Mouse (Mus musculus): ENCODE results near the gene Islr2. TPM values are rescaled to one million over a fixed set of nuclear protein-coding genes. Genes with fewer than 3 reads are reported as not detected.

Gene Islr2
- polyA plus RNA-seq, 1 experiment from 2014 or later = 1.5 TPM

DNA sequence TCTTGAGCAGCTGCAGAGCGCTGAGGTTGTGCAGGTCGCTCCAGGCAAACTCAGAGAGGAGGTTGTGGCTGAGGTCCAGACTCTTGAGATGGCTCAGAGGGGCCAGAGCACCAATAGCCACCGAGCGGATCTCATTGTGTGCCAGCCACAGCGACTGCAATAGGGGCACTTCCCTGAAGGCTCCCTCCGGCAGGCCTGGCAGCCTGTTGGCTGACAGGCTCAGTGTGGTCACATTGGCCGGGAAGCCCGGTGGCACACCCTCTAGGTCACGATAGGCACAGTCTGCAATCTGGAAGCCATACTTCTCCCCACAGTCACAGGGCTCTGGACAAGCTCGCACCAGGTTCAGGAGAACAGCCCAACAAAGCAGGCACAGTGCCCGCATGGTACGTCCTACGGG, 46.3 kb downstream of the Islr2 start:
- Histone ChIP-seq H3K9ac (peak overlapping the region; percentile 48; the same call in 1 of the 2 replicates), H3K4me1 (peaks cover 74% of the 10 kb centered on the region), H3K36me3 (no peaks in the 10 kb centered on the region), H3K27me3 (no peaks in the 10 kb centered on the region), H3K9me3 (no peaks in the 10 kb centered on the region), H3K27ac (peak overlapping the region; percentile 98), H3K4me3 (peak overlapping the region; percentile 38), H3K4me2 (peak overlapping the region; percentile 74)
- WGBS = 53% methylated on average over 13 of the region's 13 CpGs
- no peak for ATAC-seq (ENCODE audit: insufficient number of reproducible peaks, low FRiP score, low TSS enrichment, low read depth)

- peak overlapping the region; percentile 29; the same call in 1 of the 2 replicates for H3K9ac ChIP-seq
- 75% methylated on average over 22 of the region's 22 CpGs for WGBS
- peaks cover 79% of the 10 kb centered on the region for H3K4me1 ChIP-seq
- H3K27ac ChIP-seq = peak overlapping the region; percentile 98
- no peaks in the 10 kb centered on the region for H3K36me3 ChIP-seq
- no peak for ATAC-seq (ENCODE audit: insufficient number of reproducible peaks, low FRiP score, low TSS enrichment, low read depth)
- H3K4me2 ChIP-seq = peak overlapping the region; percentile 74
- no peaks in the 10 kb centered on the region for H3K27me3 ChIP-seq
- no peaks in the 10 kb centered on the region for H3K9me3 ChIP-seq
- peak overlapping the region; percentile 38 for H3K4me3 ChIP-seq
Measured at GRCm38 (mm10) chr9:58156819-58157560, 47.1 kb downstream of the Islr2 start.

DNA sequence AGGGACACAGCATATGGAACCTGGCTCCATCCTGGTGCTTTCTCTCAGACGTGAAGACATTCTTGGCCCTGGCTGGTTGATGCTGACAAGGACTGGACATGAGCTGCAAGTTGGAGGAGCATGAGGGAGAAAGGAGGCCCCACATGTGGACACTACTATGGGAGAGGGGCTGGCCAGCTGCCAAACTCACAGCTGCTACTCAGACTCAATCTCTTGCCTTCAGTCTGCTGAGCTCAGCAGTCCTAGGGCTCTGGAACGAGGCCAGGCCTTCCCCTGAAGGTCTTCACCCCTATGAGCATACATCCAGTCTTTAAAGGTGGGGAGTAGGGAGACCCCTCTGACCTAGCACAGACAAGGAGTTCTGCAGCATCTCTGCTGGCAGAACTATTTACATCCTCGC, 48.8 kb downstream of the Islr2 start:
- H3K4me2 ChIP-seq = peak overlapping the region; percentile 74
- no peaks in the 10 kb centered on the region for H3K9me3 ChIP-seq
- H3K27ac ChIP-seq = peak overlapping the region; percentile 28; the same call in 1 of the 2 replicates
- peaks cover 77% of the 10 kb centered on the region for H3K4me1 ChIP-seq
- no peak overlapping the region for H3K9ac ChIP-seq
- H3K27me3 ChIP-seq = no peaks in the 10 kb centered on the region
- H3K36me3 ChIP-seq = no peaks in the 10 kb centered on the region; the same call in 1 of the 2 replicates
- 26% methylated on average over 3 of the region's 3 CpGs for WGBS
- 0 out of 2 replicates have a peak overlapping the region, but pooled peaks have one; percentile 12 for H3K4me3 ChIP-seq
- ATAC-seq (ENCODE audit: insufficient number of reproducible peaks, low FRiP score, low TSS enrichment, low read depth) = no peak

GRCm38 (mm10) chr9:58153095-58153494, 51.0 kb downstream of the Islr2 start:
- no peaks in the 10 kb centered on the region for H3K27me3 ChIP-seq
- H3K9me3 ChIP-seq = no peaks in the 10 kb centered on the region
- ATAC-seq (ENCODE audit: insufficient number of reproducible peaks, low FRiP score, low TSS enrichment, low read depth) = no peak
- peak overlapping the region; percentile 87 for H3K27ac ChIP-seq
- no peaks in the 10 kb centered on the region; the same call in 1 of the 2 replicates for H3K36me3 ChIP-seq
- H3K4me2 ChIP-seq = peak overlapping the region; percentile 19
- H3K4me1 ChIP-seq = peaks cover 62% of the 10 kb centered on the region
- no peak overlapping the region for H3K4me3 ChIP-seq
- no peak overlapping the region for H3K9ac ChIP-seq
- WGBS = 59% methylated on average over 3 of the region's 3 CpGs

DNA sequence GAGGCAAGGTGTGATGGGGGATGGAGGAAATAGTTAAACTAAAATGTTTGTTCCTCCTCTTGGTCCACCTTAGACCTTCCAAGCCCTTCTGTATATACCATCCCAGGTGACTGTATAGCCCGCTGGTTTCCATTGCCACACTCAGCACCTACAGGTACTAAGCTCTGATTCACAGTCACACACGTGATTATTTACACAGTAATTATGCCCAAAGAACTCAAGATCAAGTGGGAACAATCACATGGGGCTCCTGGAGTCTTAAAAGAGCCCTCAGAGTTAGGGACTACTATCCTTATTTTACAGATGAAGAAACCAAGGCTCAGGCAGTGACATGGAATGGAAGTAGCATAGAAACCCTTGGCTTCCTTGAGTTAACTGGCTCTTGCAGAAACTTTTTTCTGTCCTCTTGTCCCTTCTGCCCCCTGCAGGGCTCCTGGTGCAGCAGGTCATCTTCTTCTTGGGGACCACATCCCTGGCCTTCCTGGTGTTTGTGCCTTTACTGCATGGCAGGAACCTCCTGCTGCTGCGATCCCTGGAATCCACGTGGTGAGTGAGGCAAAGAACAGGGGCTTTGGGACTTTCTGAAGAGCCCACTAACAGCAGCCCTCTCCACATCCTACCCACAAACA, 53.3 kb downstream of the Islr2 start:
- H3K27me3 ChIP-seq = no peaks in the 10 kb centered on the region
- H3K4me1 ChIP-seq = peaks cover 50% of the 10 kb centered on the region
- H3K27ac ChIP-seq = no peak overlapping the region
- no peak overlapping the region for H3K4me3 ChIP-seq
- ATAC-seq (ENCODE audit: insufficient number of reproducible peaks, low FRiP score, low TSS enrichment, low read depth) = no peak
- H3K4me2 ChIP-seq = no peak overlapping the region
- H3K9me3 ChIP-seq = no peaks in the 10 kb centered on the region
- 72% methylated on average over 4 of the region's 4 CpGs for WGBS
- H3K9ac ChIP-seq = no peak overlapping the region
- no peaks in the 10 kb centered on the region; the same call in 1 of the 2 replicates for H3K36me3 ChIP-seq

DNA sequence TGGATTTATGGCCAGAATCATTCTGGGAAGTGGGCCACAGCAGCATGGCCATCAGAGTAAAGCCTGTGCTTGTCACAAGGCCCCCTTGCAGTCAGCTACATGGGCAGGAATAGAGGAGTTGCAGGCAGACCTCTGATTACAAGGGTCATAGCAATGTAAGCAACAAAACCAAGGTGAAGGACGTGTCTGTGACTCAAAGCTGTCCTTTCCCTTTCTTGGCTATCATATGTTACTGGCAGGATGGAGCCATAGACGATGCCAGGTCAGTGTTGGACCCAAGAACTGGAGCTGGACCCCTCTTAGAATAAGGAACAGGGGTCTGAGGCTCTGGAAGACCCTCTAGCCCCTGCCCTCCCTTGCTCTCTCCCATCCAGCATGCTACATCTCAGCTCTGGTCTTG, 55.3 kb downstream of the Islr2 start:
- no peaks in the 10 kb centered on the region for H3K9me3 ChIP-seq
- no peak overlapping the region for H3K27ac ChIP-seq
- WGBS = 66% methylated on average over 2 of the region's 2 CpGs
- no peak overlapping the region for H3K9ac ChIP-seq
- H3K27me3 ChIP-seq = no peaks in the 10 kb centered on the region
- H3K36me3 ChIP-seq = no peaks in the 10 kb centered on the region; the same call in 1 of the 2 replicates
- no peak overlapping the region for H3K4me2 ChIP-seq
- ATAC-seq (ENCODE audit: insufficient number of reproducible peaks, low FRiP score, low TSS enrichment, low read depth) = no peak
- H3K4me1 ChIP-seq = peaks cover 39% of the 10 kb centered on the region
- no peak overlapping the region for H3K4me3 ChIP-seq

Small RNA genes within 50 kb of the gene (microRNA-seq; reads per million reads assigned to microRNA genes)
- not detected for gene Mir6385

Other genes starting within 250 kb of the Islr2 start
- gene Cyp11a1, start 197.9 kb downstream of the Islr2 start, polyA plus RNA-seq (2015; fragmentation: Nextera tagmentation; extraction: Ambion mirVana) = 10.9 and 12.0 TPM in 2 replicates
- 8.4 and 8.8 TPM in 2 replicates for gene Stra6, start 140.5 kb downstream of the Islr2 start, polyA plus RNA-seq (2015; fragmentation: Nextera tagmentation; extraction: Ambion mirVana)
- not detected in 2 replicates for gene Ccdc33, start 85.5 kb downstream of the Islr2 start, polyA plus RNA-seq (2015; fragmentation: Nextera tagmentation; extraction: Ambion mirVana)
- 216 and 254 TPM in 2 replicates for gene Islr, start within 50 bp of the Islr2 start, polyA plus RNA-seq (2015; fragmentation: Nextera tagmentation; extraction: Ambion mirVana)
- gene Pml, start 45.5 kb upstream of the Islr2 start, polyA plus RNA-seq (2015; fragmentation: Nextera tagmentation; extraction: Ambion mirVana) = 15.7 and 16.4 TPM in 2 replicates
- 34.2 and 35.5 TPM in 2 replicates for gene Stoml1, start 48.8 kb upstream of the Islr2 start, polyA plus RNA-seq (2015; fragmentation: Nextera tagmentation; extraction: Ambion mirVana)
- gene Loxl1, start 108.9 kb upstream of the Islr2 start, polyA plus RNA-seq (2015; fragmentation: Nextera tagmentation; extraction: Ambion mirVana) = 92.6 and 110 TPM in 2 replicates
- gene Tbc1d21, start 166.1 kb upstream of the Islr2 start, polyA plus RNA-seq (2015; fragmentation: Nextera tagmentation; extraction: Ambion mirVana) = not detected in 2 replicates